Mouse (Mus musculus): ENCODE measurements around the gene Slc5a4b. TPM values are rescaled to one million over a fixed set of nuclear protein-coding genes. Genes with fewer than 3 reads are reported as not detected.
"Not testable (repeated sequence)": the region's sequence is repeated elsewhere in the genome, so short reads cannot be mapped to it uniquely, and the experiment has no call there.

Gene Slc5a4b
- polyA plus RNA-seq, 1 experiment: not detected

DNA sequence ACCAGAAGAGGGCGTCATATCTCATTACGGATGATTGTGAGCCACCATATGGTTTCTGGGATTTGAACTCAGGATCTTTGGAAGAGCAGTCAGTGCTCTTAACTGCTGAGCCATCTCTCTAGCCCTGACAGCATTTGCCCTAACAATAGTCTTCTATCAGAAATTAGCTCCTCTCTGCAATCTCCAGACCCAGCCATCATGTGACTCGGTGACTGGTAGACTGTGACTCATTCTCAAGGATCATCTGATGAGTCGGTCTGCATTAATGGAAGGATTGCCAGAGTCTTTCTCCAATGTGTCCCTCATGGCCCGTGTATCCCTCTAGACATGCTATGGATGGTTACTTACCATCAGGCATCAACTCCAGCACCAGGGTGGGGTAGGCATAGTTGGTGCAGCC is 38.7 kb downstream of the Slc5a4b start:
- peak; percentile 58 for TF ChIP-seq USF1 (IDR thresholded peaks at IDR 0.05; ENCODE audit: low read depth)
- H3K36me3 ChIP-seq (ENCODE audit: control insufficient read depth, insufficient read depth); H3ac ChIP-seq (ENCODE audit: control insufficient read depth, insufficient read length); H3K27me3 ChIP-seq (ENCODE audit: control insufficient read depth, insufficient read depth, insufficient read length); H3K79me2 ChIP-seq (ENCODE audit: control insufficient read depth, insufficient read depth); H3K4me2 ChIP-seq (ENCODE audit: low read depth); H3K4me3 ChIP-seq: not testable (repeated sequence)

DNA sequence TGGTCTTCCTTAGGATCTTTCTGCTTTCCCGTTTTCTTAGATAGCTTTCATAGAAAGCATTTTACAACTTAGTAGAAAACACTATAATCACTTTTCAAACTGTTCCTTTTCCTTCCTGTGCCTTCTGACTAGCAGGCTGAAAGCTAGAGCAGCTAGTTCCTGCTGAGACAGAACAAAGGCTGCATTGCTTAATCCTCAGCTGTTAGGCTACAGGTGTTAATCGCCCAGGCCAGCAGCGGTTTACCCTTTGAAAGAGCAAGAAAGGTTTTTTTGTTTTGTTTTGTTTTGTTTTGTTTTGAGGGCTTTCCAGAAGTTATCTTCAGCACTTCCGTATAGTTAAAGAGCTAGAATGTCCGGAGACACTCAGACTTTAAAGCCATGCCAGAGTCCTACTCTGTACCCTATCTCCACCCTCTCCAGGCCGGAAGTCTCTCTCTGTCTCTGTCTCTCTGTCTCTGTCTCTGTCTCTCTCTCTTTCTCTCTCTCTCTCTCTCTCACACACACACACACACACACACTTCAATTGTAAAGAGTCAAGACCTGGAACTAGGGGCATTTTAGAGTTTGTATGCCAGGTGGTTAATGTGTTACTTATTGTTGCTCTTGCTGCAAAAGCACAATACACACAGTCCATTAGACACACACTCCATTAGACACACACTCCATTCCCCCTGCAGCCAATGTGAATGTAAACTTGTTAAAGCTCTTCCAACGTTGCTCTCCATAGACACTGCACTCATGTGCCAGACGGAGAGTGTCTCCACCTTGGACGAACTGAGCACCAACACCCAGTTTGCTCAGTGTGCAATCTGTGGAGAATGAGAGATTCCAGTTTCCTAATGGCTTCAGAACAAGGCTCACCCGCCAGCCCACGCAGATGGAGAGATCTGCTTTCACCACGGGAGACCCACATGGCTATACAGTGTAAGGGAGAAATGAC is 42.8 kb downstream of the Slc5a4b start:
- Histone ChIP-seq H3K4me3 (no peak overlapping the region), H3K36me3 (ENCODE audit: control insufficient read depth, insufficient read depth) (no peaks in the 10 kb centered on the region), H3K27me3 (ENCODE audit: control insufficient read depth, insufficient read depth, insufficient read length) (peaks cover 4% of the 10 kb centered on the region), H3K4me2 (ENCODE audit: low read depth) (peak overlapping the region; percentile 44), H3ac (ENCODE audit: control insufficient read depth, insufficient read length) (no peak overlapping the region), H3K79me2 (ENCODE audit: control insufficient read depth, insufficient read depth) (no peaks in the 10 kb centered on the region)
- TF ChIP-seq SRF (IDR thresholded peaks at IDR 0.05; ENCODE audit: control insufficient read depth, insufficient read length, low read depth) (no peak), USF1 (IDR thresholded peaks at IDR 0.05; ENCODE audit: low read depth) (no peak), TCF12 (IDR thresholded peaks at IDR 0.05; ENCODE audit: insufficient read depth, poor library complexity, severe bottlenecking) (peak; percentile 24), MYOG (IDR thresholded peaks at IDR 0.05; ENCODE audit: control insufficient read depth in 1 of 3, insufficient read depth in 1 of 3, insufficient read length in 2 of 3, low read depth in 2 of 3) (peak in 1 of 3 experiments; percentile 61), E2F4 (IDR thresholded peaks at IDR 0.05; ENCODE audit: insufficient read depth) (no peak), CEBPB (IDR thresholded peaks at IDR 0.05; ENCODE audit: insufficient read depth, poor library complexity, severe bottlenecking) (0 out of 2 replicates have a peak, but pooled peaks have one; percentile 26), MAX (IDR thresholded peaks at IDR 0.05; ENCODE audit: low read depth) (no peak), TCF3 (IDR thresholded peaks at IDR 0.05; ENCODE audit: insufficient read length, low read depth) (peak; percentile 20), REST (IDR thresholded peaks at IDR 0.05; ENCODE audit: insufficient read depth, insufficient read length) (no peak), POLR2A (IDR thresholded peaks at IDR 0.05; ENCODE audit: insufficient read length, low read depth) (no peak), POLR2AphosphoS2 (IDR thresholded peaks at IDR 0.05; ENCODE audit: insufficient read length, low read depth) (no peak), MYOD1 (IDR thresholded peaks at IDR 0.05; ENCODE audit: control insufficient read depth in 1 of 3, insufficient read length in 2 of 3, low read depth in 2 of 3) (peak in 2 of 3 experiments; percentile 31 to 56)

DNA sequence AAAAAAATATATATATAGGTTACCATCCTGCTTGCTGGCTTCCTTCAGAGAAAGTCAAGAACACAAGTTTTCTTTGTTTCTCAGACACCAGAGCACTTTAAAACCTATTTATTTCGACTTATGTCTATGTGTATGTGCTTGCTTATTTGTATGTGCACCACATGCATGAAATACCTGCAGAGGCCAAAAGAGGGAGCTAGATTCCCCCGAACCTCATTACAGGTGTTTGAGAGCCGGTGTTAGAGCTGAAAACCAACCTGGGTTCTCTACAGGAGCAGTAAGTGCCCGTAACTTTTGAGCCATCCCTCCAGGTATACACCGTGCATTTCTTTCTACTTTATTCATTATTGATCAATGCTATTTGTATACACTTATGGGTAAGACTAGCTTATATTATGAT is 48.3 kb downstream of the Slc5a4b start:
- Histone ChIP-seq H3ac (ENCODE audit: control insufficient read depth, insufficient read length) (no peak overlapping the region), H3K36me3 (ENCODE audit: control insufficient read depth, insufficient read depth) (no peaks in the 10 kb centered on the region), H3K79me2 (ENCODE audit: control insufficient read depth, insufficient read depth) (no peaks in the 10 kb centered on the region), H3K4me3 (no peak overlapping the region), H3K27me3 (ENCODE audit: control insufficient read depth, insufficient read depth, insufficient read length) (peaks cover 4% of the 10 kb centered on the region), H3K4me2 (ENCODE audit: low read depth) (no peak overlapping the region)
- TF ChIP-seq MAX (IDR thresholded peaks at IDR 0.05; ENCODE audit: low read depth) (no peak), MYOD1 (IDR thresholded peaks at IDR 0.05; ENCODE audit: control insufficient read depth in 1 of 3, insufficient read length in 2 of 3, low read depth in 2 of 3) (no peak), SRF (IDR thresholded peaks at IDR 0.05; ENCODE audit: control insufficient read depth, insufficient read length, low read depth) (no peak), POLR2A (IDR thresholded peaks at IDR 0.05; ENCODE audit: insufficient read length, low read depth) (no peak), CEBPB (IDR thresholded peaks at IDR 0.05; ENCODE audit: insufficient read depth, poor library complexity, severe bottlenecking) (no peak), REST (IDR thresholded peaks at IDR 0.05; ENCODE audit: insufficient read depth, insufficient read length) (no peak), TCF3 (IDR thresholded peaks at IDR 0.05; ENCODE audit: insufficient read length, low read depth) (no peak), E2F4 (IDR thresholded peaks at IDR 0.05; ENCODE audit: insufficient read depth) (no peak), POLR2AphosphoS2 (IDR thresholded peaks at IDR 0.05; ENCODE audit: insufficient read length, low read depth) (no peak), MYOG (IDR thresholded peaks at IDR 0.05; ENCODE audit: control insufficient read depth in 1 of 3, insufficient read depth in 1 of 3, insufficient read length in 2 of 3, low read depth in 2 of 3) (no peak), TCF12 (IDR thresholded peaks at IDR 0.05; ENCODE audit: insufficient read depth, poor library complexity, severe bottlenecking) (no peak), USF1 (IDR thresholded peaks at IDR 0.05; ENCODE audit: low read depth) (no peak)

DNA sequence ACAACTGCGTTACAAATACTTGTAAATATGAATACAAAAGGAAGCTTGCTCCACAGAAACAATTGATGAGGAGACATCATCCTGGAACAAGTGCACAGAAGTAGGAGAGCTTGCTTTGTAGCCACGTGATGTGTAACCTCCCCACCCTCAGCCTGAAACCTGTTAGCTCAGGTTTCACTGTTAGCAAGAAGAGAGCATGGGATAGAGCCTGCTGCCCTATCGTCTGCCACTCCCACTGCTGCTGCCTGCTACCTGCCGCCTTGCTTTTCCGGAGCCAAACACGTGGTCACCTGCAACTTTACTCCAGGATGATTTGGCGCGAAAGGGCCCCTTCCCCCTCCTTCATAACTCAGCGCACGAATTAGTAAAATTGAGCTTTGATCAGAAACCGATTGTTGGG is 58.9 kb downstream of the Slc5a4b start:
- no peak overlapping the region for H3K4me2 ChIP-seq (ENCODE audit: low read depth)
- no peaks in the 10 kb centered on the region for H3K36me3 ChIP-seq (ENCODE audit: control insufficient read depth, insufficient read depth)
- no peak overlapping the region for H3ac ChIP-seq (ENCODE audit: control insufficient read depth, insufficient read length)
- H3K27me3 ChIP-seq (ENCODE audit: control insufficient read depth, insufficient read depth, insufficient read length): no peaks in the 10 kb centered on the region
- no peak for TF ChIP-seq POLR2A (IDR thresholded peaks at IDR 0.05; ENCODE audit: insufficient read length, low read depth)
- no peak for TF ChIP-seq SRF (IDR thresholded peaks at IDR 0.05; ENCODE audit: control insufficient read depth, insufficient read length, low read depth)
- TF ChIP-seq MYOD1 (IDR thresholded peaks at IDR 0.05; ENCODE audit: control insufficient read depth in 1 of 3, insufficient read length in 2 of 3, low read depth in 2 of 3): no peak
- TF ChIP-seq TCF3 (IDR thresholded peaks at IDR 0.05; ENCODE audit: insufficient read length, low read depth): no peak
- no peak for TF ChIP-seq TCF12 (IDR thresholded peaks at IDR 0.05; ENCODE audit: insufficient read depth, poor library complexity, severe bottlenecking)
- TF ChIP-seq CEBPB (IDR thresholded peaks at IDR 0.05; ENCODE audit: insufficient read depth, poor library complexity, severe bottlenecking): no peak
- no peak for TF ChIP-seq REST (IDR thresholded peaks at IDR 0.05; ENCODE audit: insufficient read depth, insufficient read length)
- no peak for TF ChIP-seq POLR2AphosphoS2 (IDR thresholded peaks at IDR 0.05; ENCODE audit: insufficient read length, low read depth)
- no peak for TF ChIP-seq USF1 (IDR thresholded peaks at IDR 0.05; ENCODE audit: low read depth)
- TF ChIP-seq MAX (IDR thresholded peaks at IDR 0.05; ENCODE audit: low read depth): no peak
- no peak for TF ChIP-seq E2F4 (IDR thresholded peaks at IDR 0.05; ENCODE audit: insufficient read depth)
- no peaks in the 10 kb centered on the region for H3K79me2 ChIP-seq (ENCODE audit: control insufficient read depth, insufficient read depth)
- H3K4me3 ChIP-seq: no peak overlapping the region
